Mouse (Mus musculus) embryonic facial prominence, embryonic 13.5 days (tissue): Measurements from ENCODE around the gene Wipi2. TPM values are rescaled to one million over a fixed set of nuclear protein-coding genes. Genes with fewer than 3 reads are reported as not detected.

Source experiments
- ATAC-seq: fragments of 200-750 bp; cut with Nextera tagmentation; 2 replicates; pipeline ENCODE4 v1.8.0; 2017; ENCODE audit warnings: low read depth; ENCODE audit not compliant: insufficient number of reproducible peaks, insufficient read depth, low FRiP score, low TSS enrichment
- H3K27ac ChIP-seq: fragments of 300-500 bp; sonication (generic); 2 replicates; pipeline ENCODE4 v1.5.1; 2015; ENCODE audit warnings: moderate library complexity, mild to moderate bottlenecking, inconsistent platforms
- H3K27me3 ChIP-seq: fragments of 300-500 bp; sonication (generic); 2 replicates; pipeline ENCODE4 v1.6.1; 2015; ENCODE audit warnings: mild to moderate bottlenecking, inconsistent platforms
- H3K36me3 ChIP-seq: fragments of 300-500 bp; sonication (generic); 2 replicates; pipeline ENCODE4 v1.6.1; 2015; ENCODE audit warnings: mild to moderate bottlenecking, inconsistent platforms
- H3K4me1 ChIP-seq: fragments of 300-500 bp; sonication (generic); 2 replicates; pipeline ENCODE4 v1.6.1; 2015; ENCODE audit warnings: inconsistent platforms
- H3K4me2 ChIP-seq: fragments of 300-500 bp; sonication (generic); 2 replicates; pipeline ENCODE4 v1.6.1; 2015; ENCODE audit warnings: moderate library complexity, mild to moderate bottlenecking, inconsistent platforms
- H3K4me3 ChIP-seq: fragments of 300-500 bp; sonication (generic); 2 replicates; pipeline ENCODE4 v1.5.1; 2015; ENCODE audit warnings: mild to moderate bottlenecking, inconsistent platforms
- H3K9ac ChIP-seq: fragments of 300-500 bp; sonication (generic); 2 replicates; pipeline ENCODE4 v1.6.1; 2015; ENCODE audit warnings: mild to moderate bottlenecking, inconsistent platforms
- H3K9me3 ChIP-seq: fragments of 300-500 bp; sonication (generic); 2 replicates; pipeline ENCODE4 v1.6.1; 2016; ENCODE audit warnings: inconsistent platforms
- WGBS: fragments of 180-500 bp; shearing (Covaris S2); methylation state at CpG from one replicate; pipeline ENCODE4 v1.1.7; 2015; ENCODE audit warnings: mixed read lengths; 5-methylcytosine and 5-hydroxymethylcytosine counted together
- polyA plus RNA-seq: library from polyadenylated mRNA; unstranded; fragments of >200 nt; fragmentation: Nextera tagmentation; extraction: Ambion mirVana; gene quantifications from 2 replicates; pipeline ENCODE4 v1.2.1, GENCODE M21; 2015

Gene Wipi2
- polyA plus RNA-seq, 1 experiment from 2014 or later, result 50.2 TPM

- Histone ChIP-seq H3K36me3 (peaks cover 15% of the 10 kb centered on the region), H3K4me1 (no peaks in the 10 kb centered on the region), H3K9me3 (no peaks in the 10 kb centered on the region), H3K4me3 (no peak overlapping the region), H3K9ac (no peak overlapping the region), H3K27ac (no peak overlapping the region), H3K4me2 (no peak overlapping the region), H3K27me3 (no peaks in the 10 kb centered on the region)
- 81% methylated on average over 5 of the region's 5 CpGs for WGBS
- no peak for ATAC-seq
Observed at GRCm38 (mm10) chr5:142712373-142712772, 84.9 kb downstream of the Wipi2 start.

- H3K9ac ChIP-seq, result no peak overlapping the region
- H3K27ac ChIP-seq, result no peak overlapping the region
- no peaks in the 10 kb centered on the region for H3K9me3 ChIP-seq
- H3K4me3 ChIP-seq, result no peak overlapping the region
- no peaks in the 10 kb centered on the region for H3K27me3 ChIP-seq
- no peak overlapping the region for H3K4me2 ChIP-seq
- no peak for ATAC-seq
- peaks cover 12% of the 10 kb centered on the region for H3K36me3 ChIP-seq
- 89% methylated on average over 10 of the region's 10 CpGs for WGBS
- H3K4me1 ChIP-seq, result no peaks in the 10 kb centered on the region
Observed at GRCm38 (mm10) chr5:142713966-142714365, 86.5 kb downstream of the Wipi2 start.

DNA sequence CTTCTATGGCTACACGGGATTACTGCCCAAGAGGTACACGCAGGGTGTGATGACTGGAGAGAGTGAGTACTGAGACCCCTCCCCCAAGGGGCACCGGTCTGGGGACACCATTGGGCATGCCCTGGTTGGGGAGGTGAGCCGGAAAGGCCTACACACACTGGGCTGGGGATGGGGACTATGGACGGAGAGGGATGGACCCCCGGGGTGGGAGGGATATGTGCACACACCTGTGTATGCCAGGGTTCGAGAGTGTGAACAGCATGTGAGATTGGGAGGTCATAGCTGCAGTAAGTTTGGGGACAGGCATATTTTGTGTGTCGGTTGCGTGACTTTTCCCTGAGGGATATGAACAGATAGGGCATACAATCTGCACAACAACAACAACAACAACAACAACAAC, 87.6 kb downstream of the Wipi2 start:
- no peaks in the 10 kb centered on the region for H3K27me3 ChIP-seq
- H3K36me3 ChIP-seq, result peaks cover 12% of the 10 kb centered on the region
- H3K4me2 ChIP-seq, result no peak overlapping the region
- H3K4me1 ChIP-seq, result no peaks in the 10 kb centered on the region
- no peak overlapping the region for H3K27ac ChIP-seq
- no peak overlapping the region for H3K4me3 ChIP-seq
- H3K9ac ChIP-seq, result no peak overlapping the region
- no peaks in the 10 kb centered on the region for H3K9me3 ChIP-seq
- 86% methylated on average over 9 of the region's 9 CpGs for WGBS
- ATAC-seq, result no peak

DNA sequence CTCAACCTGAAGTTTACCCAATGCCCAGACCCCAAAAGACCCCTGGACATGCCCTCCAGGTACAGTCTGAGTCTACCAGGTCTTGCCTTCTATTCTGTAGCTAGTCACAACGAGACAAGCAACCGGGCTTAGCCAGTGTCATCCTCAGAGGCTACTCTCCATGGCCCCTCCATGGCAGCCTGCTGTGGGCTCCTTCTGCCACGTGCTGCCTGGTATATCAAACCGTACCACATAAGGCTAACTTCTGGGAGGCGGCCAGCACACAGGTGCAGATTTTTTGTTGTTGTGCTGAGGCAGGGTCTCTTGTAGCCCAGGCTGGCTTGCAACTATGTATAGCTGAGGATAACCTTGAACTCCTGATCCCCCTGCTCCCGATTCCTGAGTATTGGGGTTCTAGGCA, 88.6 kb downstream of the Wipi2 start:
- Histone ChIP-seq H3K4me3 (no peak overlapping the region), H3K4me1 (no peaks in the 10 kb centered on the region), H3K27me3 (no peaks in the 10 kb centered on the region), H3K36me3 (peaks cover 12% of the 10 kb centered on the region), H3K4me2 (no peak overlapping the region), H3K27ac (no peak overlapping the region), H3K9ac (no peak overlapping the region), H3K9me3 (no peaks in the 10 kb centered on the region)
- WGBS, result 89% methylated on average over 6 of the region's 6 CpGs
- no peak for ATAC-seq

DNA sequence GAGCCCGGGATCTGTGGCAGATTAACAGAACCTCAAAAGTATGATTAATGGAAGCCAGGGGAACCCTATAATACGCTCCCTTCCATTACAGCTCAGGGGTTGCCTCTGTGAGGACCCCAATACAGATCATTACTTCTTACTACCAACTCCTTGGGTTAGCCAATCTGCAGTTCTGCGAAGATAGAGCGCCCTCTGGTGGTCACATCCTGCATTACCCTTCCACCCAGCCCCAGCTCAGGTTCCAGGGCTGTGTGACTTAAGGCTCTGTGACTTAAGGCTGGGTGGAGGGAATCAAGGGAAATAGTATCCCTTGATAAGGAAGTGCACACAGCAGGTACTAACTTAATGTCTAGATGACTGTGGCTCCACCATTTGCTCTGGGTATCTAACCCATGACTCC, 90.5 kb downstream of the Wipi2 start:
- H3K9ac ChIP-seq, result no peak overlapping the region
- H3K27me3 ChIP-seq, result no peaks in the 10 kb centered on the region
- 17% methylated on average over 4 of the region's 4 CpGs for WGBS
- H3K4me2 ChIP-seq, result no peak overlapping the region
- H3K36me3 ChIP-seq, result 0 out of 2 replicates have a peak, but pooled peaks cover 7% of the 10 kb centered on the region
- no peaks in the 10 kb centered on the region for H3K4me1 ChIP-seq
- no peaks in the 10 kb centered on the region for H3K9me3 ChIP-seq
- H3K4me3 ChIP-seq, result no peak overlapping the region
- H3K27ac ChIP-seq, result no peak overlapping the region
- no peak for ATAC-seq

DNA sequence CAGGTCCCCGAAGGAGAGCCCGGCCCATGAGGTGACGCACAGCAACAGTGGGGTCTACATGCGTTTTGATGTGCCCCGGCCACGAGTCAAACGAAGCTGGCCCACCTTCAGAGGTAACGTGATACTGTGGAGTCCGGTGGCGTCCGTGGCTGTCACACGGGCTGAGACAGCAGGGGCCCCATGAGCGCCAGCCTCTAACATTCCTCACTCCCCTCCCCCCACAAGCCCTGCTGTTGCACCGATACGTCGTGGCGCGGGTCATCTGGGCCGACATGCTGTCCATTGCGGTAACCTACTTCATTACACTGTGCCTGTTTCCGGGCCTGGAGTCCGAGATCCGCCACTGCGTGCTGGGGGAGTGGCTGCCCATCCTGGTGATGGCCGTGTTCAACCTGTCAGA, 91.0 kb downstream of the Wipi2 start:
- ATAC-seq, result no peak
- Histone ChIP-seq H3K9ac (no peak overlapping the region), H3K27me3 (no peaks in the 10 kb centered on the region), H3K36me3 (0 out of 2 replicates have a peak, but pooled peaks cover 7% of the 10 kb centered on the region), H3K27ac (no peak overlapping the region), H3K4me3 (no peak overlapping the region), H3K4me2 (no peak overlapping the region), H3K9me3 (no peaks in the 10 kb centered on the region), H3K4me1 (0 out of 2 replicates have a peak, but pooled peaks cover 3% of the 10 kb centered on the region)
- WGBS, result 47% methylated on average over 25 of the region's 25 CpGs

DNA sequence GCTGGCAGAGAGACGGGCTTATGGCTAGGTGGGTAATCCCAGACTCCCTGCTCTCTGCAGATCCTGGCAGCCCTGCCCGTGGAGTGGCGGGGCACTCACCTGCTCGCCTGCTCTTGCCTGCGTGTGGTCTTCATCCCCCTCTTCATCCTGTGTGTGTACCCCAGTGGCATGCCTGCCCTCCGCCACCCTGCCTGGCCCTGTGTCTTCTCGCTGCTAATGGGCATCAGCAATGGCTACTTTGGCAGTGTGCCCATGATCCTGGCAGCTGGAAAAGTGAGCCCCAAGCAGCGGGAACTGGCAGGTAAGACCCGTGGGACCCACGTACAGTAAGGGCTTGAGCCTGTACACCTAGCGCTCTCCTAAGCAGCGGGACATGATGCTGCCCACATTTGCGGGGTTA, 92.4 kb downstream of the Wipi2 start:
- Histone ChIP-seq H3K27ac (no peak overlapping the region), H3K4me3 (no peak overlapping the region), H3K27me3 (no peaks in the 10 kb centered on the region), H3K9ac (no peak overlapping the region), H3K4me1 (peaks cover 11% of the 10 kb centered on the region), H3K9me3 (no peaks in the 10 kb centered on the region), H3K4me2 (no peak overlapping the region), H3K36me3 (peaks cover 11% of the 10 kb centered on the region)
- 85% methylated on average over 13 of the region's 13 CpGs for WGBS
- no peak for ATAC-seq

Other genes with a start within 250 kb of the Wipi2 start
- 5.0 and 6.3 TPM in 2 replicates for gene Foxk1, start 226.2 kb upstream of the Wipi2 start, polyA plus RNA-seq
- gene Ap5z1, start 163.8 kb upstream of the Wipi2 start, polyA plus RNA-seq, result 8.9 and 9.7 TPM in 2 replicates
- 0.04 and 0.18 TPM in 2 replicates for gene Papolb, start 97.6 kb upstream of the Wipi2 start, polyA plus RNA-seq
- gene Radil, start 76.6 kb upstream of the Wipi2 start, polyA plus RNA-seq, result 6.0 and 8.0 TPM in 2 replicates
- 3.1 and 3.6 TPM in 2 replicates for gene Mmd2, start 18.9 kb upstream of the Wipi2 start, polyA plus RNA-seq
- 11.4 and 12.8 TPM in 2 replicates for gene Slc29a4, start 64.8 kb downstream of the Wipi2 start, polyA plus RNA-seq
- 44.0 and 55.7 TPM in 2 replicates for gene Tnrc18, start 190.0 kb downstream of the Wipi2 start, polyA plus RNA-seq